Mouse (Mus musculus) limb, embryonic 11.5 days (tissue): Measurements from ENCODE around the gene Tcam1. TPM values are rescaled to one million over a fixed set of nuclear protein-coding genes. Genes with fewer than 3 reads are reported as not detected.
A peak's percentile ranks its signal among the peaks of the same experiment; 100 is the strongest.

ENCODE experiments used
- ATAC-seq: fragments of 200-750 bp; cut with Nextera tagmentation; 2 replicates; pipeline ENCODE4 v1.8.0; 2017; ENCODE audit warnings: low read depth; ENCODE audit not compliant: insufficient number of reproducible peaks, low FRiP score, low TSS enrichment
- DNase-seq: peaks from one replicate; pipeline ENCODE4 v3.0.0-alpha.2; 2015; ENCODE audit warnings: low spot score
- H3K27ac ChIP-seq: fragments of 300-500 bp; sonication (generic); replicated peaks from 2 replicates; pipeline ENCODE4 v1.5.1; 2014; ENCODE audit warnings: low read depth, mild to moderate bottlenecking, low read length
- H3K27me3 ChIP-seq: fragments of 300-500 bp; sonication (generic); 2 replicates; pipeline ENCODE4 v1.6.1; 2014; ENCODE audit warnings: mild to moderate bottlenecking, low read length, mixed read lengths; ENCODE audit not compliant: control insufficient read depth, insufficient read depth
- H3K36me3 ChIP-seq: fragments of 300-500 bp; sonication (generic); 2 replicates; pipeline ENCODE4 v1.6.1; 2014; ENCODE audit warnings: mild to moderate bottlenecking, low read length, moderate library complexity, mixed read lengths; ENCODE audit not compliant: control insufficient read depth, insufficient read depth
- H3K4me1 ChIP-seq: fragments of 300-500 bp; sonication (generic); 2 replicates; pipeline ENCODE4 v1.6.1; 2014; ENCODE audit warnings: low read length, mixed read lengths; ENCODE audit not compliant: control insufficient read depth, insufficient read depth
- H3K4me2 ChIP-seq: fragments of 300-500 bp; sonication (generic); 2 replicates; pipeline ENCODE4 v1.6.1; 2014; ENCODE audit warnings: low read depth, mild to moderate bottlenecking, moderate library complexity; ENCODE audit not compliant: severe bottlenecking
- H3K4me3 ChIP-seq: fragments of 300-500 bp; sonication (generic); 2 replicates; pipeline ENCODE4 v1.5.1; 2014; ENCODE audit warnings: low read depth, low read length
- H3K9ac ChIP-seq: fragments of 300-500 bp; sonication (generic); 2 replicates; pipeline ENCODE4 v1.6.1; 2014; ENCODE audit warnings: mild to moderate bottlenecking, low read length
- H3K9me3 ChIP-seq: fragments of 300-500 bp; sonication (generic); 2 replicates; pipeline ENCODE4 v1.6.1; 2016; ENCODE audit warnings: low read length; ENCODE audit not compliant: control insufficient read depth
- WGBS: fragments of 180-500 bp; shearing (Covaris S2); extraction: QIAGEN DNeasy Blood & Tissue Kit; methylation state at CpG from one replicate; pipeline ENCODE4 v1.1.7; 2014; 5-methylcytosine and 5-hydroxymethylcytosine counted together
- polyA plus RNA-seq: library from polyadenylated mRNA; unstranded; fragments of >200 nt; fragmentation: Nextera tagmentation; extraction: Ambion mirVana; gene quantifications from 2 replicates; pipeline ENCODE4 v1.2.1, GENCODE M21; 2014

Gene Tcam1
- polyA plus RNA-seq, 1 experiment from 2014 or later: 0.29 TPM

DNA sequence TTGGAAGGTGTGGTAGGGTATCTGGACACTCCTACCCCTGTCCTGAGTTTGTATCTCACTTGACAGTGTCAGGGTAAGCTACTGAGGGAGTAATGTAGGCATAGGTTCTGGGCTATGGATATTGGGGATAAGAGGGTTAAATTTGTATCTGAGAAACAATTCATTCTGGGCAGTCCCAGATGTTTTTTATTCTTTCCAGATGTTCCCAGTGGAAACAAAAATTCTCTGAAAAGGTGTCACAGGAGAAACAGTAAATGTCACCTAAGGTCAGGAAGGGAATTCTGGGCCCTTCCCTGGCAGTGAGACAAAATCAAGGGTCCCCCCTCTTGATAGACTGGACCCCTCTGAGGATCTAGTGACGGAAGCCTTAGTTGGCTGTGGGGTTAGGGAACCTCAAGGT, 39.9 kb downstream of the Tcam1 start:
- 20% methylated on average over 1 of the region's 1 CpGs for WGBS

DNA sequence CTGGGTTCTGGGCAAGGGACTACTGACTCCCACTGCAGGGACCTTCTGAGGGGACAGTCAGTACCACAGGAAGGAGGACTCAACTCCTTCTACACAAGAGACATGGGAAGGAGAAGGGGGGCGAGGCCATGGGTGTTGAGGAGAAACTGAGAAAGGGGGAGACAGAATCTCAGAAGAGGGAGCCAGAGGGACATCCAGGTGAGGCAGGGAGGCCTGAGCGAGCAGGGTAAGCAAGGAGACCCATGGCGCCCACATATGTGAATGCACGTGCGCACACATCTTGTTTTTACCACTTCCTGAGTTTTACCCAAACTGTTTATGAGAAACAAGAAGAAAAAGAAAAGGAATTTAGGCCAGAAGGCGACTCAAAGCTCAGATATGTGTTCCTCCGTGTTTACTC, 41.3 kb downstream of the Tcam1 start:
- WGBS: 74% methylated on average over 7 of the region's 7 CpGs
- peaks cover 39% of the 10 kb centered on the region for H3K4me1 ChIP-seq
- DNase-seq: no peak
- no peak for ATAC-seq
- H3K9me3 ChIP-seq: no peaks in the 10 kb centered on the region
- no peak overlapping the region for H3K27ac ChIP-seq
- no peak overlapping the region for H3K4me2 ChIP-seq
- H3K9ac ChIP-seq: no peak overlapping the region
- no peaks in the 10 kb centered on the region for H3K36me3 ChIP-seq
- H3K4me3 ChIP-seq: no peak overlapping the region
- H3K27me3 ChIP-seq: no peaks in the 10 kb centered on the region

More for the DNA sequence above, 39.9 kb downstream of the Tcam1 start:
- H3K9ac ChIP-seq: no peak overlapping the region
- H3K4me3 ChIP-seq: no peak overlapping the region
- ATAC-seq: no peak
- peaks cover 40% of the 10 kb centered on the region for H3K4me1 ChIP-seq
- H3K4me2 ChIP-seq: peak overlapping the region; percentile 7; the same call in 1 of the 2 replicates
- peak overlapping the region; percentile 14; the same call in 1 of the 2 replicates for H3K27ac ChIP-seq
- H3K27me3 ChIP-seq: no peaks in the 10 kb centered on the region
- no peaks in the 10 kb centered on the region for H3K9me3 ChIP-seq
- no peak for DNase-seq
- H3K36me3 ChIP-seq: no peaks in the 10 kb centered on the region

DNA sequence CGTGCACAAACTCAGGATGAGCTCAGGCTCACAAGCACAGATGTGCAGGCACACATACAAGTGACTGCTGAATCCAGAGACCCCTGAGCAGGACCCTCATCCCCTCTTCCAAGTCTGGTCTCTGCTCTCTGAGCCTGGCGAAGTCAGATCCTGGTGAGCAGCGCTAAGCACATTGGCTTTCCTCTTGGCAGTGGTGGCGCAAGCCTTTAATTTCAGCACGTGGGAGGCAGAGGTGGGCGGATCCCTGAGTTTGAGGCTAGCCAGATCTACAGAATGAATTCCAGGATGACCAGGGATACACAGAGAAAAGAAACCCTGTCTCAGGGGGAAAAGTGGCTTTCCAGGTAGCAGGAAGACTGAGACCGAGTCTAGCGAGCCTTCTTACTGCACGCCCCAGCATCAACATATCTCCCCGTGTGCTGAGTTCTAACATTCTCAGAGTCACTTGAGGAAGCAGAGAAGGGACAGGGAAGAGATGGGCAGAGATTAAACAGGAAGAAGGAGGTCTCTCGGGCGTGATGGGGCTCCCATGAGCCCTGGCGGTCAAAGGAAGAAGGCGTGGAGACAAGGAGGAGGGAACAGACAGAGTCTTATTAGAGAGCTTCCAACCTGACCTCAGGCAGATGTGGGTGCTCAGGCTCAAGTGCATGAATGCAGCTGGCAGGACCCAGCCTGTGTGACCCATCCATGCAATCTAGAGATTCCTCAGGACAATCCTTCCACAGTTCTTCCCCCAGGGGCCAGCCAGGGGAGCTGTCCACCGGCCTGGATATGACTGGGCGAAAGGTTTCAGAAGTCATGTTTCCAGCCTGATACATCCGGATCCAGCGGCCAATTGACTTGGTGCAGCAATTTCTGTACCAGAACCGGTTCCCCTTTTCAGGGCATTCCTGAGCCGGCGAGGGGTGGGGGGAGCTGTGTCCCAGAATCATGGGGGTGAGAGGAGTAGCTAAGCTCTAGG, 42.2 kb downstream of the Tcam1 start:
- no peak for ATAC-seq
- WGBS: 71% methylated on average over 21 of the region's 21 CpGs

DNA sequence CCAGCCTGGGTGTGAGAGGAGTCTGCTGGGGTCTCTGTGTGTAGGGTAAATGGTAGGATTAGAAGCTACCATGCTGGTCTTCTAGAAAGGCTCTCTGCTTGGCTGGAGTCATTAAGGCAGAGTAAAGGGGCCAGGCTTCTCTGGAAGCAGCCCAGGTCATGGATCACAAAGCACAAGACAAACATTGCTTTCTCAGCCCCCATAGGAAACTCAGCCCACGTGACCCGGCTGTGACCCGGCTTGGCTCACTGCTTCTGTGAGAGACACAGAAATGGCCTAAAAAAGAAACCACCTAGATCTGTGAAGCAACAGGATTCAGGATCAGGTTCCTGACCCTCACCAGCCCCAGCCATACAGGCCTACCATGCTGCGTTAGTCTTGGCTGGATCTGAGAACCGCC, 48.4 kb downstream of the Tcam1 start:
- DNase-seq (no peak), ATAC-seq (no peak)
- Histone ChIP-seq H3K4me2 (no peak overlapping the region), H3K36me3 (no peaks in the 10 kb centered on the region), H3K9me3 (no peaks in the 10 kb centered on the region), H3K27ac (no peak overlapping the region), H3K27me3 (no peaks in the 10 kb centered on the region), H3K4me1 (no peaks in the 10 kb centered on the region), H3K4me3 (no peak overlapping the region), H3K9ac (no peak overlapping the region)
- 82% methylated on average over 5 of the region's 5 CpGs for WGBS

More for the DNA sequence above, 42.2 kb downstream of the Tcam1 start:
- Histone ChIP-seq H3K4me2 (no peak overlapping the region), H3K4me1 (peaks cover 30% of the 10 kb centered on the region), H3K9me3 (no peaks in the 10 kb centered on the region), H3K36me3 (no peaks in the 10 kb centered on the region), H3K27ac (no peak overlapping the region), H3K27me3 (no peaks in the 10 kb centered on the region), H3K4me3 (no peak overlapping the region), H3K9ac (no peak overlapping the region)
- no peak for DNase-seq

DNA sequence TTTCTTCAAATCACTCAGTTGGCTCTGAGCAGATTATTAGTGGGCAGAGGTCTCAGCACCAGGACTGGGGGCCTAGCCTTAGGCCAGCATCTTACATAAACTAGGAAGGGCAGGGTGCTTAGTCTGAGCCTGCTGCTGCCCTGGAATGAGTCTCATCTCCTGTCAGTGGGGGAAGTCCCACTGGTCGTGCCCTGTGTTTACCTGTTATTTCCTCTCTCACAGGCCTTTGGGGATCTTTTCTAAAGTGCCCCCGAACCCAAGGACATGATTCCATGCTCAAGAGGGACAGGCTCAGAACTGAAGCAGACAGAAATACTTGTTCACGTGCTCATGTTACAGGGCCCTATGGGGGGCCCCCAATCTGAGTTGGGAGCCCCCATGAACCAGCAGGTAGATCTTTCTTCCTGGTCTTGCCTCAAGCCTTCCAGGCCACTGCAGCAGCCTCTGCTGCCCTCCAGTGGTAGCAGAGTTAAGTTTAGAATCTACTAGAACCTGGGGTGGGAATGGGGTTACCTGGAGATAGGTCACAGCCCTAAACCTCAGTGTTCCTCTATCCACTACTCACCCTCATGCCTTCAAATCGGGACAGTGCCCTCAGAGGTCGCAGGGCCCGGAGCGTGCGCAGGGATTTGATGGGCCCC, 49.2 kb downstream of the Tcam1 start:
- no peak overlapping the region for H3K27ac ChIP-seq
- DNase-seq: peak; percentile 81

DNA sequence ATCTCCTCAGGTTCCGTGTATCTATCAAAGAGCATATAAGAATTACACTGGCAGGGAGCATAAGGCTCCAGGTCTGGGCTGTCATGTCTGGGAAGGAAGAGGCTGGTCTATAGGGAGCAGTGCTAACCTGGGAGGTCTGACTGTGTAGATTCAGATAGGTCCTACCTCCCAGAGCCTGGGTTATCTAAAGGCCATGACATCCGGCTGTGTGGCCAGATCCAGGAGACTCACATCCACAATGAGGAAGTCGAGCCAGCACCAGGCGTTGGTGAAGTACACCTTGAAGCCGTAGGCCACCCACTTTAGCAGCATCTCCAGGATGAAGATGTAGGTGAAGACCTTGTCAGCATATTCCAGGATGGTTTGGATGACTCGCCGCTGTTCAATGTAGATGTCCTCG, 50.0 kb downstream of the Tcam1 start:
- 92% methylated on average over 8 of the region's 8 CpGs for WGBS
- no peak for DNase-seq
- H3K4me3 ChIP-seq: no peak overlapping the region
- H3K9ac ChIP-seq: no peak overlapping the region
- H3K36me3 ChIP-seq: no peaks in the 10 kb centered on the region
- no peaks in the 10 kb centered on the region for H3K9me3 ChIP-seq
- no peak overlapping the region for H3K27ac ChIP-seq
- no peaks in the 10 kb centered on the region for H3K27me3 ChIP-seq
- H3K4me1 ChIP-seq: no peaks in the 10 kb centered on the region
- no peak for ATAC-seq
- H3K4me2 ChIP-seq: no peak overlapping the region

More for the DNA sequence above, 49.2 kb downstream of the Tcam1 start:
- Histone ChIP-seq H3K4me2 (no peak overlapping the region), H3K36me3 (no peaks in the 10 kb centered on the region), H3K27me3 (no peaks in the 10 kb centered on the region), H3K4me3 (no peak overlapping the region), H3K9ac (no peak overlapping the region), H3K4me1 (no peaks in the 10 kb centered on the region), H3K9me3 (no peaks in the 10 kb centered on the region)
- ATAC-seq: no peak
- WGBS: 69% methylated on average over 8 of the region's 8 CpGs

GRCm38 (mm10) chr11:106328521-106328920, 52.0 kb downstream of the Tcam1 start:
- ATAC-seq: no peak

DNA sequence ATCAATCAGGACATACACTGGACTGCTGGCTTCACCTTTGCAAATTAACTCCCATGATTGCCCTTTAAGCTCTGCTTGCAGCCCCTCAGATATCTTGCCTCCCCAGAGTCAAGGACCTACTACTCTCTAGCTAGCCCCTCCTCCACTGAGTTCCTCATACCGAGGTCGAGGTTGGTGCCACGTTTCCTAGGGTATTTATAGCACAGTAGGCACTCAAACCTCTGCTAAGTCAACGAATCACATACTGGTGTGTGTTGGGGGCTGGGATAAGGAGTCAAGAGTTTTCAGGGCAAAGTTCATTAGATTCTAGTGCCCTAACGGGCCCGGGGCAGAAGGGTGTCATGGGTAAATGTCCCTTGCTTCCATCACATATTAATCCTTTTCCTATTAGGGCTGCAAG, 52.7 kb downstream of the Tcam1 start:
- Histone ChIP-seq H3K4me3 (no peak overlapping the region), H3K4me1 (0 out of 2 replicates have a peak, but pooled peaks cover 2% of the 10 kb centered on the region), H3K27ac (no peak overlapping the region), H3K36me3 (no peaks in the 10 kb centered on the region), H3K9me3 (no peaks in the 10 kb centered on the region), H3K27me3 (no peaks in the 10 kb centered on the region), H3K4me2 (no peak overlapping the region), H3K9ac (no peak overlapping the region)
- WGBS: 66% methylated on average over 6 of the region's 6 CpGs
- DNase-seq: no peak
- ATAC-seq: no peak

More at GRCm38 (mm10) chr11:106328521-106328920, 52.0 kb downstream of the Tcam1 start:
- Histone ChIP-seq H3K9me3 (no peaks in the 10 kb centered on the region), H3K27me3 (no peaks in the 10 kb centered on the region), H3K27ac (no peak overlapping the region), H3K4me3 (no peak overlapping the region), H3K9ac (no peak overlapping the region), H3K4me2 (no peak overlapping the region), H3K36me3 (no peaks in the 10 kb centered on the region), H3K4me1 (no peaks in the 10 kb centered on the region)
- 43% methylated on average over 5 of the region's 5 CpGs for WGBS
- DNase-seq: no peak
